In genomic region chr4:82695760-82696501, GRCm38 (mm10) we compare ENCODE assay signal across 18 mouse cellular contexts. TPM values are rescaled to one million over a fixed set of nuclear protein-coding genes. Genes with fewer than 3 reads are reported as not detected.
DNase-seq lines count a peak whose midpoint lies in the region; ATAC-seq and TF ChIP-seq lines count a peak whose summit lies in the region.
"Had no signal": no experiment of that assay in that cellular context is flagged by ENCODE, and none has a peak within 500 bp of the region (broad histone marks: within the 10 kb centered on the region; RNA-seq: fewer than 3 reads in every experiment).

No protein-coding gene starts in this region.

- DNase-seq in layer of hippocampus, adult 2 months (ENCODE audit: low spot score in 2 of 2): no peak
- DNase-seq in layer of hippocampus, postnatal 36 days: no peak
- peak; percentile 47 for DNase-seq in heart, adult 8-10 months (ENCODE audit: low spot score)
- peak; percentile 82 for DNase-seq in skeletal muscle tissue, adult 2 months (ENCODE audit: low read depth, low spot score)
- no peak for DNase-seq in lung, postnatal 4 days
- no peak for DNase-seq in testis, postnatal 14 days (ENCODE audit: low spot score)
- DNase-seq: adrenal gland, postnatal 25 days; forebrain, postnatal 0 days; lung, embryonic 14.5 days; right cerebral cortex, postnatal 14 days had no signal

- H3K27me3 ChIP-seq in heart, embryonic 14.5 days (ENCODE audit: control insufficient read depth, insufficient read depth, low read length): no peaks in the 10 kb centered on the region
- H3K27me3 ChIP-seq: midbrain, embryonic 13.5 days had no signal

- no peaks in the 10 kb centered on the region for H3K9me3 ChIP-seq in heart, embryonic 14.5 days (ENCODE audit: control insufficient read depth, low read length)
- H3K9me3 ChIP-seq: embryonic facial prominence, embryonic 10.5 days; hindbrain, embryonic 10.5 days; midbrain, embryonic 13.5 days had no signal

- TF ChIP-seq CTCF in layer of hippocampus, adult 2 months (conservative IDR thresholded peaks at IDR 0.05): no peak

- WGBS in heart, embryonic 14.5 days: 25% methylated on average over 5 of the region's 5 CpGs

- peak overlapping the region; percentile 43 for H3K4me2 ChIP-seq in heart, embryonic 14.5 days (ENCODE audit: low read length)
- H3K4me2 ChIP-seq: liver, embryonic 11.5 days; lung, embryonic 14.5 days; midbrain, embryonic 13.5 days had no signal

- peaks cover 19 to 29% of the 10 kb centered on the region in 2 experiments for H3K4me1 ChIP-seq in heart, embryonic 14.5 days (ENCODE audit: control insufficient read depth in 2 of 2, insufficient read depth in 2 of 2, low read length in 2 of 2)

- H3K36me3 ChIP-seq in heart, embryonic 14.5 days (ENCODE audit: control insufficient read depth, insufficient read depth, low read length): no peaks in the 10 kb centered on the region
- H3K36me3 ChIP-seq: embryonic facial prominence, embryonic 10.5 days; hindbrain, embryonic 10.5 days; midbrain, embryonic 13.5 days had no signal

- no peak overlapping the region for H3K4me3 ChIP-seq in layer of hippocampus, adult 2 months
- no peak overlapping the region; a peak in 1 of 4 replicates for H3K4me3 ChIP-seq in heart, embryonic 14.5 days (ENCODE audit: control insufficient read depth in 1 of 2, insufficient read depth in 1 of 2, low read depth in 1 of 2, low read length in 2 of 2)
- H3K4me3 ChIP-seq: embryonic facial prominence, embryonic 10.5 days; erythroblast, embryonic 14.5 days; hindbrain, embryonic 10.5 days; midbrain, embryonic 13.5 days had no signal

- H3K9ac ChIP-seq in heart, embryonic 14.5 days (ENCODE audit: low read length): peak overlapping the region; percentile 17; the same call in 1 of the 2 replicates
- H3K9ac ChIP-seq: forebrain, postnatal 0 days; lung, embryonic 14.5 days; midbrain, embryonic 13.5 days had no signal

- peak overlapping the region; percentile 43; the same call in 1 of the 2 replicates for H3K27ac ChIP-seq in layer of hippocampus, adult 2 months
- H3K27ac ChIP-seq in heart, embryonic 14.5 days (replicated peaks in 1 of 2; ENCODE audit: control insufficient read depth in 1 of 2, insufficient read depth in 1 of 2, low read depth in 2 of 2, low read length in 2 of 2): peak overlapping the region; percentile 72 to 88
- H3K27ac ChIP-seq: embryonic facial prominence, embryonic 10.5 days; hindbrain, embryonic 10.5 days; midbrain, embryonic 13.5 days had no signal

- ATAC-seq in heart, embryonic 14.5 days (ENCODE audit: insufficient number of reproducible peaks, insufficient read depth, low FRiP score, low read depth): 0 out of 2 replicates have a peak, but pooled peaks have one; percentile 60
- ATAC-seq: CD4-positive, CD25-positive, alpha-beta regulatory T cell, adult 4 months; forebrain, postnatal 0 days; inflammation-experienced regulatory T-cells, adult 6 months; midbrain, embryonic 13.5 days had no signal

RNA-seq across cellular contexts. Expression of gene Nfib, which starts 9.6 kb away (rescaled TPM):
- 100 to 1,000 TPM; 174 to 186 TPM for total RNA-seq in layer of hippocampus, adult 2 months (2021)
- 100 to 1,000 TPM; 181 to 202 TPM for total RNA-seq in layer of hippocampus, postnatal 36 days (2021)
- 100 to 1,000 TPM; 115 to 138 (median 131) TPM for total RNA-seq in heart, adult 8-10 months (2022)
- polyA plus RNA-seq in heart, embryonic 14.5 days (2014; fragmentation: Nextera tagmentation; extraction: Ambion mirVana): 78.1 and 79.8 TPM in 2 replicates
- polyA plus RNA-seq: erythroblast, embryonic 14.5 days had no signal

Comparison
In these comparisons a context has a peak if more than half of its experiments do, and no peak if none do; other contexts are left out.
1. DNase-seq: peak in heart, adult 8-10 months (single experiment) and skeletal muscle tissue, adult 2 months (single experiment); none in layer of hippocampus, adult 2 months (0 of 2), layer of hippocampus, postnatal 36 days (0 of 2), lung, postnatal 4 days (0 of 2) and testis, postnatal 14 days (single experiment).